9 mouse cellular contexts compared by ENCODE assay signal in the genomic region with DNA sequence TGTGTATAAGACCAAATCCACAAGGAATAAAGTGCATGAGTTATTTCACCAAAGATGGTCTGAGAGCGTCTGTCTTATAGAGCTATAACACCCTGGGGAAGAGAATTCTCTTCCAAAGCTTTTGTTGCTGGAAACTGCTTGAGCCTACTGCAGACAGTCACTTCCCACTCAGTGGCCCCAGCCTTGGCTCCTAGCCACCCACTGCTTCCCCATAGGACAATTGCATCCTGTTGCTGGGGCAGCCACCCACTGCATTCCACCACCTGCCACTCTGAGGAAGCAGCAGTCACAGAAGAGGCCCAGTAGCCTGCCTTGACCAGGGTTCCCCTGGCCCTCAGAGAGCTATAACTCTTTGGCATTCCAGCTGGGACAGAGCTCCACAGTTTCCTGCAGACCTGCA.
DNase-seq lines count a peak whose midpoint lies in the region; ATAC-seq and TF ChIP-seq lines count a peak whose summit lies in the region.
"Had no signal": no experiment of that assay in that cellular context is flagged by ENCODE, and none has a peak within 500 bp of the region (broad histone marks: within the 10 kb centered on the region; RNA-seq: fewer than 3 reads in every experiment).

No protein-coding gene starts in this region.

- intact Hi-C loops in left cerebral cortex, postnatal 25 days (cut with DNase I), result no loop called here

- no peaks in the 10 kb centered on the region for H3K9me3 ChIP-seq in kidney, embryonic 15.5 days (replicated peaks)
- no peaks in the 10 kb centered on the region for H3K9me3 ChIP-seq in midbrain, embryonic 13.5 days
- no peaks in the 10 kb centered on the region for H3K9me3 ChIP-seq in hindbrain, embryonic 14.5 days (ENCODE audit: control insufficient read depth, low read length)
- H3K9me3 ChIP-seq: heart, embryonic 15.5 days had no signal

- no peaks in the 10 kb centered on the region for H3K36me3 ChIP-seq in kidney, embryonic 15.5 days
- H3K36me3 ChIP-seq in midbrain, embryonic 13.5 days, result no peaks in the 10 kb centered on the region
- no peaks in the 10 kb centered on the region for H3K36me3 ChIP-seq in hindbrain, embryonic 14.5 days (replicated peaks; ENCODE audit: control insufficient read depth, insufficient read depth)
- H3K36me3 ChIP-seq: heart, embryonic 15.5 days had no signal

- H3K9ac ChIP-seq in kidney, embryonic 15.5 days, result no peak overlapping the region
- no peak overlapping the region for H3K9ac ChIP-seq in midbrain, embryonic 13.5 days (replicated peaks)
- no peak overlapping the region for H3K9ac ChIP-seq in hindbrain, embryonic 14.5 days
- H3K9ac ChIP-seq: heart, embryonic 15.5 days had no signal

- no peak for TF ChIP-seq CTCF in brain, embryonic 14.5 days (IDR thresholded peaks at IDR 0.05; ENCODE audit: borderline replicate concordance, extremely low read depth, insufficient read depth, insufficient read length)

- no peak overlapping the region for H3K4me3 ChIP-seq in kidney, embryonic 15.5 days (replicated peaks)
- no peak overlapping the region for H3K4me3 ChIP-seq in midbrain, embryonic 13.5 days (replicated peaks)
- no peak overlapping the region for H3K4me3 ChIP-seq in hindbrain, embryonic 14.5 days (replicated peaks; ENCODE audit: low read length)
- H3K4me3 ChIP-seq: heart, embryonic 15.5 days had no signal

- no peak for TF ChIP-seq POLR2A in brain, embryonic 14.5 days (IDR thresholded peaks at IDR 0.05; ENCODE audit: borderline replicate concordance, extremely low read depth, insufficient read depth, insufficient read length, poor library complexity, severe bottlenecking)

- no peaks in the 10 kb centered on the region for H3K27me3 ChIP-seq in kidney, embryonic 15.5 days
- H3K27me3 ChIP-seq in midbrain, embryonic 13.5 days, result no peaks in the 10 kb centered on the region
- H3K27me3 ChIP-seq in hindbrain, embryonic 14.5 days (ENCODE audit: control insufficient read depth, insufficient read depth, low read length), result no peaks in the 10 kb centered on the region
- H3K27me3 ChIP-seq: heart, embryonic 15.5 days had no signal

- ATAC-seq in kidney, embryonic 15.5 days (replicated peaks; ENCODE audit: low FRiP score), result no peak
- ATAC-seq in midbrain, embryonic 13.5 days, result no peak
- no peak for ATAC-seq in hindbrain, embryonic 14.5 days (ENCODE audit: low FRiP score)
- ATAC-seq: CD4-positive, CD25-positive, alpha-beta regulatory T cell, adult 4 months had no signal

- H3K27ac ChIP-seq in kidney, embryonic 15.5 days, result no peak overlapping the region
- no peak overlapping the region for H3K27ac ChIP-seq in midbrain, embryonic 13.5 days
- no peak overlapping the region for H3K27ac ChIP-seq in hindbrain, embryonic 14.5 days
- H3K27ac ChIP-seq: heart, embryonic 15.5 days had no signal

- 80% methylated on average over 1 of the region's 1 CpGs for WGBS in kidney, embryonic 15.5 days
- WGBS in midbrain, embryonic 13.5 days, result 82% methylated on average over 1 of the region's 1 CpGs
- 79% methylated on average over 1 of the region's 1 CpGs for WGBS in hindbrain, embryonic 14.5 days

- H3K4me2 ChIP-seq in kidney, embryonic 15.5 days, result no peak overlapping the region
- no peak overlapping the region for H3K4me2 ChIP-seq in midbrain, embryonic 13.5 days (replicated peaks)
- H3K4me2 ChIP-seq in hindbrain, embryonic 14.5 days (replicated peaks), result no peak overlapping the region
- H3K4me2 ChIP-seq: heart, embryonic 15.5 days had no signal

- DNase-seq in kidney, postnatal 10 days, result peak; percentile 41
- DNase-seq in brain, embryonic 14.5 days (ENCODE audit: low read depth), result peak; percentile 21
- DNase-seq in frontal cortex, postnatal 36 days (ENCODE audit: low spot score in 2 of 2), result peak; percentile 60 to 64
- DNase-seq in left cerebral cortex, postnatal 25 days (ENCODE audit: low spot score in 2 of 2), result peak; percentile 56 to 88
- no peak for DNase-seq in hindbrain, embryonic 14.5 days (ENCODE audit: low spot score)

- H3K4me1 ChIP-seq in kidney, embryonic 15.5 days, result no peaks in the 10 kb centered on the region
- no peaks in the 10 kb centered on the region for H3K4me1 ChIP-seq in midbrain, embryonic 13.5 days (replicated peaks)
- H3K4me1 ChIP-seq in hindbrain, embryonic 14.5 days (replicated peaks; ENCODE audit: control insufficient read depth, insufficient read depth, low read length), result no peaks in the 10 kb centered on the region; the same call in 1 of the 2 replicates
